Mouse (Mus musculus) mouse trophoblast stem cell (cell line): ENCODE measurements around the gene Olfr669.
"Not testable (repeated sequence)": the region's sequence is repeated elsewhere in the genome, so short reads cannot be mapped to it uniquely, and the experiment has no call there.

Experiments used
- in situ Hi-C, 2 experiments: fragments of 300-500 bp; cut with MseI, MboI; formaldehyde crosslinking; loops; 2 replicates in 1 of 2; 3 replicates in 1 of 2; pipeline ENCODE4 v1.15.1; 2025

Gene Olfr669

GRCm38 (mm10) chr7:104933940-104934339 is at the start of gene Olfr669:
Gene Olfr669 (plus strand): TSS chr7:104934240.
- in situ Hi-C loops = no loop called here

- in situ Hi-C loops = no loop called here
These were observed 38.2 kb upstream of the Olfr669 start, which contains the start of gene Olfr666 for GRCm38 (mm10) chr7:104895852-104896251. Gene Olfr666 (minus strand): TSS chr7:104895952.

GRCm38 (mm10) chr7:104921382-104921781 is 12.7 kb upstream of the Olfr669 start, which contains the start of gene Olfr667:
Gene Olfr667 (minus strand): TSS chr7:104921482.
- in situ Hi-C loops = no loop called here

GRCm38 (mm10) chr7:104927957-104928356 is 6.1 kb upstream of the Olfr669 start, which contains the start of gene Olfr668:
Gene Olfr668 (minus strand): TSS chr7:104928057.
- in situ Hi-C loops = no loop called here

GRCm38 (mm10) chr7:104950234-104950633 is 16.2 kb downstream of the Olfr669 start:
- in situ Hi-C loops = not testable (repeated sequence)

GRCm38 (mm10) chr7:104962520-104962919 is 28.5 kb downstream of the Olfr669 start, which contains the start of gene Olfr670:
Gene Olfr670 (minus strand): TSS chr7:104962620.
- in situ Hi-C loops = no loop called here

GRCm38 (mm10) chr7:104972507-104972906 is 38.5 kb downstream of the Olfr669 start:
- in situ Hi-C loops = not testable (repeated sequence)

- in situ Hi-C loops = no loop called here
These were observed 45.0 kb downstream of the Olfr669 start, which contains the start of gene Olfr671 for GRCm38 (mm10) chr7:104979026-104979425. Gene Olfr671 (minus strand): TSS chr7:104979126.
